Mouse (Mus musculus) liver, embryonic 14.5 days (tissue): Measurements from ENCODE around the gene Ddc.

Experiments
- CTCF ChIP-seq: IDR thresholded peaks from 2 replicates; pipeline ENCODE4 v1.5.1; 2016; ENCODE audit warnings: antibody characterized with exemption, low read depth, control low read depth
- EP300 ChIP-seq: IDR thresholded peaks from 2 replicates; pipeline ENCODE4 v1.6.1; 2016; ENCODE audit warnings: antibody characterized with exemption, low read depth

GRCm38 (mm10) chr11:11811906-11812480 is 86.0 kb downstream of the Ddc start:
- TF ChIP-seq CTCF: peak; percentile 99
- peak; percentile 95 for TF ChIP-seq EP300
